Mouse (Mus musculus) intestine, postnatal 0 days (tissue): Measurements from ENCODE around the gene Tmem163. TPM values are rescaled to one million over a fixed set of nuclear protein-coding genes. Genes with fewer than 3 reads are reported as not detected.

Source experiments
- ATAC-seq: fragments of 200-750 bp; cut with Nextera tagmentation; 2 replicates; pipeline ENCODE4 v1.8.0; 2017; ENCODE audit warnings: mild to moderate bottlenecking, moderate TSS enrichment, moderate library complexity
- H3K27ac ChIP-seq: fragments of 300-500 bp; sonication (generic); 2 replicates; pipeline ENCODE4 v1.5.1; 2014; ENCODE audit warnings: mild to moderate bottlenecking, low read depth, low read length, moderate library complexity
- H3K27me3 ChIP-seq: fragments of 300-500 bp; sonication (generic); replicated peaks from 2 replicates; pipeline ENCODE4 v1.6.1; 2014; ENCODE audit warnings: low read length, mixed read lengths; ENCODE audit not compliant: control insufficient read depth, insufficient read depth
- H3K36me3 ChIP-seq: fragments of 300-500 bp; sonication (generic); 2 replicates; pipeline ENCODE4 v1.6.1; 2014; ENCODE audit warnings: mild to moderate bottlenecking, moderate library complexity; ENCODE audit not compliant: control insufficient read depth, insufficient read depth
- H3K4me1 ChIP-seq: fragments of 300-500 bp; sonication (generic); replicated peaks from 2 replicates; pipeline ENCODE4 v1.6.1; 2014; ENCODE audit warnings: antibody characterized with exemption, low read length, mixed read lengths; ENCODE audit not compliant: control insufficient read depth, insufficient read depth
- H3K4me2 ChIP-seq: fragments of 300-500 bp; sonication (generic); replicated peaks from 2 replicates; pipeline ENCODE4 v1.6.1; 2014; ENCODE audit warnings: low read depth, mild to moderate bottlenecking, moderate library complexity
- H3K4me3 ChIP-seq: fragments of 300-500 bp; sonication (generic); 2 replicates; pipeline ENCODE4 v1.5.1; 2014; ENCODE audit warnings: low read depth, low read length
- H3K9ac ChIP-seq: fragments of 300-500 bp; sonication (generic); 2 replicates; pipeline ENCODE4 v1.6.1; 2014; ENCODE audit warnings: mild to moderate bottlenecking, low read depth, low read length
- H3K9me3 ChIP-seq: fragments of 300-500 bp; sonication (generic); 2 replicates; pipeline ENCODE4 v1.6.1; 2016; ENCODE audit warnings: mixed run types; ENCODE audit not compliant: control insufficient read depth
- CTCF ChIP-seq: sonication (generic); IDR thresholded peaks from 2 replicates; pipeline ENCODE4 v1.5.1; 2016; ENCODE audit warnings: low read depth, mild to moderate bottlenecking, control low read depth, antibody characterized with exemption, moderate library complexity
- WGBS: fragments of 180-500 bp; shearing (Covaris S2); extraction: QIAGEN DNeasy Blood & Tissue Kit; methylation state at CpG from one replicate; pipeline ENCODE4 v1.1.7; 2014; 5-methylcytosine and 5-hydroxymethylcytosine counted together
- polyA plus RNA-seq: library from polyadenylated mRNA; unstranded; fragments of >200 nt; fragmentation: Nextera tagmentation; extraction: Ambion mirVana; gene quantifications from 2 replicates; pipeline ENCODE4 v1.2.1, GENCODE M21; 2015

Tmem163 gene
- 0.26 and 0.44 TPM in 2 replicates for polyA plus RNA-seq

DNA sequence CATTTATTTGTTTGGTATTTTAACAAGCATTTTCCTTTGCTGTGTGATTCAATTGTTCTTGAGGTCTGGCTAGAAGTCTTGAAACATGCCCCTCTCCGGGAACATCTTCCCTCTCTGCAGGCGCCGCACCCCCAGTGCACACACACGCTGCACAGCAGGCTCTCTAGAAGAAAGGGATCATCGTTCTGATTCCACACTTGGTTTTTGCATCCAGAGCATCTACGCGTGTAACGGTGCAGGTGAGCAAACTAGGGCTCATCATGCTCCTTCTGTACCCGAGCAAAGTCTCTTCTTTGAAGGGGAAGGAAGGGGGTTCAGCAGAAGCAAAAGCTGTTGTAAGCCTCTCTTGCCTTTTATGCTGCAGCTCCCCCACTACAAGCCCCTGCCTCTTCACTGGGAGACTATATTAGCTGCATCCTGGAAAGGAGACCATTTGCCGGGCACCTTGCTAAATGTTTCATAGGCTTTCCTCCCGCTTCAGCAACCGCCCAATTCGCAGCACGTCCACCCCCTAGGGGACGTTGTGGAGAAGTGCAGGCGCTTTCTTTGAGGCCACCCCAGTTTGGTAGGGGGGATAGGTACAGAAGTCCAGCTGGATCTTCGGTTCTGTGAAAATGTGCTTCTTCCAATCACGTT, at the start of gene Tmem163:
Gene Tmem163 (minus strand): TSS at position 51 of the 636 bp plus-strand sequence.
- Histone ChIP-seq H3K27me3 (peaks cover 52% of the 10 kb centered on the region), H3K27ac (no peak within 1 kb of the TSS), H3K4me1 (no peaks in the 10 kb centered on the region), H3K4me2 (peak within 1 kb of the TSS; percentile 99; the same call in 1 of the 2 replicates), H3K36me3 (no peaks in the 10 kb centered on the region), H3K9me3 (no peaks in the 10 kb centered on the region), H3K4me3 (0 out of 2 replicates have a peak within 1 kb of the TSS, but pooled peaks have one; percentile 56), H3K9ac (no peak within 1 kb of the TSS)
- peak; percentile 78 for TF ChIP-seq CTCF
- WGBS, result 18% methylated on average over 18 of the region's 18 CpGs
- no peak for ATAC-seq

DNA sequence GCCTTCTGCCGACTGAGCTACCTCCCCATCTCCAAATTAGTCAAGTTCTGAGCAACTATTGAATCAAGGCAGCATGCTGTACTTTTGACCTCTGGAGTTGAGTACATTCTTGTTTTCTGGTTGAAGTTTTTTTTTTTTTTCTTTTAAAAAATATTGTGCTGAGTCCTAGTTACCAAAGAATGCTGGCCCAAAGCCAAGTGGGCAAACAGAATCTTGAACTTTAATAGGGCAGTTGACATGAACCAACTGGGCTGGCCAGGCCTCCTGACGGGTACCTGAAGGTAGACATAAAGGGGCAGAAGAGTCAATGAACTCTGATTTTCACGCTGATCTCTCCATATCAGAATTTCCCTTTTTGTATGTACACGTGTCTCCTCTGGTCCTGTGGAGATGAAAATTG, 49.7 kb upstream of the Tmem163 start, which contains the start of gene Acmsd:
Gene Acmsd (plus strand): TSS at position 318 of the 400 bp plus-strand sequence.
- no peaks in the 10 kb centered on the region for H3K36me3 ChIP-seq
- H3K27ac ChIP-seq, result no peak within 1 kb of the TSS
- H3K4me2 ChIP-seq, result no peak within 1 kb of the TSS
- no peaks in the 10 kb centered on the region for H3K27me3 ChIP-seq
- no peak for ATAC-seq
- H3K9ac ChIP-seq, result no peak within 1 kb of the TSS
- H3K4me3 ChIP-seq, result no peak within 1 kb of the TSS
- H3K4me1 ChIP-seq, result no peaks in the 10 kb centered on the region
- H3K9me3 ChIP-seq, result no peaks in the 10 kb centered on the region
- TF ChIP-seq CTCF, result no peak
- 83% methylated on average over 4 of the region's 4 CpGs for WGBS

DNA sequence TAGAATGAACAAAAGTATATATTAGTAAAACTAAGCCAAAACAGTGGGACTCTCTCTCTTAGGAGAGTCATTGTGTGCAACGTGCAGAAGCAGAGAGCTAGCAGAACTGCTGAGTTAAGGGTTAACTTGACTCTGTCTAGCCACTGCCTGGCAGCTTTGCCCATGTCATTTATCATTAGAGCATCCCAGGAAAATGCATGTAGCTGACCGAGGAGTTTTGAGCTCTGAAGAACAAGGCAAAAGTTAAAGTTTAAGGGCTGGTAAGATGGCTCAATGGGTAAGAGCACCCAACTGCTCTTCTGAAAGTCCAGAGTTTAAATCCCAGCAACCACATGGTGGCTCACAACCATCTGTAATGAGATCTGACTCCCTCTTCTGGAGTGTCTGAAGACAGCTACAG, 44.2 kb upstream of the Tmem163 start:
- no peak for TF ChIP-seq CTCF
- ATAC-seq, result no peak
- H3K9ac ChIP-seq, result no peak overlapping the region
- no peak overlapping the region for H3K4me3 ChIP-seq
- H3K4me2 ChIP-seq, result no peak overlapping the region
- no peaks in the 10 kb centered on the region for H3K36me3 ChIP-seq
- H3K27ac ChIP-seq, result no peak overlapping the region
- H3K4me1 ChIP-seq, result no peaks in the 10 kb centered on the region
- 32% methylated on average over 2 of the region's 2 CpGs for WGBS
- H3K9me3 ChIP-seq, result no peaks in the 10 kb centered on the region
- no peaks in the 10 kb centered on the region for H3K27me3 ChIP-seq

DNA sequence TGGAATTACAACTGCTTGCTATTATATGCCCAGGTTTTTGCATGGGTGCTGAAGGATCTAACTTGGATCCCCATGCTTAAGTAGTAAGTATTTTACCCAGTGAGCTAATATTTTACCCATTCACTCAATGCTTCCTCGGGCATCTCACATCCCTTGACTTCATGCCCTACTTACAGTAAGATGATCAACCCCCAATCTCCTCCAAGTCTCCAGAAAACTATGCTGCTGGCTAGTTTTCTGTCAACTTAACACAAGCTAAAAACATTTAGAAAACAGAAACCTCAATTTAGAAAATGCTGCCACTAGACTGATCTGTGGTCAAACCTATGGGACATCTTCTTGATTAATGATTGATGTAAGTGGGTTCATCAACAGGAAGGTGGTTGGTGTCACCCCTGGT, 38.9 kb upstream of the Tmem163 start:
- no peaks in the 10 kb centered on the region for H3K9me3 ChIP-seq
- H3K27me3 ChIP-seq, result no peaks in the 10 kb centered on the region
- no peak overlapping the region for H3K27ac ChIP-seq
- no peak overlapping the region for H3K4me2 ChIP-seq
- H3K36me3 ChIP-seq, result no peaks in the 10 kb centered on the region
- TF ChIP-seq CTCF, result no peak
- 93% methylated on average over 1 of the region's 1 CpGs for WGBS
- no peaks in the 10 kb centered on the region for H3K4me1 ChIP-seq
- H3K9ac ChIP-seq, result no peak overlapping the region
- ATAC-seq, result no peak
- H3K4me3 ChIP-seq, result no peak overlapping the region

DNA sequence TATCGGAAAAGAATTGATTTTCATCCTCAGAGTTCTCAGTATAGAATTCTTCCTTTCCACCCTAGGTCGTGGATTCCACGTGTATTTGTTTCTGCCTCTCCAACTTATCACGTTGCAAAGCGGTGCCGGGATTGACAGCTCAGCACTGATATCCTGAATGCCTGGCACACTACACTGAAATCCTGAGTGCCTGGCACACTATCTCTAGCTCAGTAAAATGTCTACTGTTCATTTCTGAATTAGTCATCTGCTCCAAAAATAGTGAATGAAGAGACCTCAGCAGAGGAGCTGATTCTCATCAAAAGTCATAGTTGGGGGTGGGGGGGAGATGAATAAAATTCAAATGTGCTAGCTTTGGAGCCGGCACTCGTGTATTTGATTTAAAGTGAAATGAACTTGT, 37.1 kb upstream of the Tmem163 start:
- H3K27me3 ChIP-seq, result no peaks in the 10 kb centered on the region
- H3K9me3 ChIP-seq, result no peaks in the 10 kb centered on the region
- H3K4me3 ChIP-seq, result no peak overlapping the region
- no peak overlapping the region for H3K27ac ChIP-seq
- H3K9ac ChIP-seq, result no peak overlapping the region
- no peak for ATAC-seq
- no peak for TF ChIP-seq CTCF
- no peaks in the 10 kb centered on the region for H3K4me1 ChIP-seq
- no peak overlapping the region for H3K4me2 ChIP-seq
- H3K36me3 ChIP-seq, result no peaks in the 10 kb centered on the region
- WGBS, result 87% methylated on average over 8 of the region's 8 CpGs

DNA sequence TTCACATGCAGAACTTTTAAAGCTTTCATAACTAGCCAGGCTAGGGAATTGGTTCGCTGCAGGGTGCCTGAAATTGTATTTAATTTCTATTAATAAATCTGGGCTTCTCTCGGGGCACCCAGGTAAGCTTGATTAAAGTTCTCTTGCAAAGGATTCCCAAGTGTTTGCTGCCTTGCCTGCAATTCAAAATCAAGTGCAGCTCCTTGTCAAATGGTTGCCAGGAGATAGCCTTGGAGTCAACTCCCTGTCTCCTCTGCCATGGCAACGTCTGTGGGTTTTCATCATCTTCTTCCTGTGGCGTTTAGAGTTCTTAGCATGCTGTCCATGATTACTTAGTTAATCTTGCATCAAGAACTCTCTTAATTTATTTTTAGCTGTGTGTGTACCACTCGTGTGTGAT, 26.9 kb upstream of the Tmem163 start:
- TF ChIP-seq CTCF, result no peak
- Histone ChIP-seq H3K27me3 (no peaks in the 10 kb centered on the region), H3K4me2 (no peak overlapping the region), H3K9me3 (no peaks in the 10 kb centered on the region), H3K27ac (no peak overlapping the region), H3K9ac (no peak overlapping the region), H3K4me1 (no peaks in the 10 kb centered on the region), H3K4me3 (no peak overlapping the region), H3K36me3 (no peaks in the 10 kb centered on the region)
- no peak for ATAC-seq
- WGBS, result 65% methylated on average over 5 of the region's 5 CpGs
